Mouse (Mus musculus): ENCODE data around the gene Cyb5r3. TPM values are rescaled to one million over a fixed set of nuclear protein-coding genes. Genes with fewer than 3 reads are reported as not detected.

Gene Cyb5r3
- total RNA-seq, 2 experiments from 2014 or later: 88.0 to 94.8 TPM

GRCm38 (mm10) chr15:83114106-83114505 is 58.3 kb downstream of the Cyb5r3 start:
- DNase-seq: no peak
- intact Hi-C loops (cut with DNase I): loop anchor here (5.0 kb wide), 3 partner anchors 93 to 302 kb away; no protein-coding TSS in a partner anchor

GRCm38 (mm10) chr15:83112898-83113297 is 59.5 kb downstream of the Cyb5r3 start:
- DNase-seq: peak; percentile 73 to 77
- intact Hi-C loops (cut with DNase I): loop anchor here (5.0 kb wide), 3 partner anchors 94 to 301 kb away; no protein-coding TSS in a partner anchor

- DNase-seq: no peak
- intact Hi-C loops (cut with DNase I): loop anchor here (5.0 kb wide), 3 partner anchors 95 to 300 kb away; no protein-coding TSS in a partner anchor
These were observed 60.5 kb downstream of the Cyb5r3 start for GRCm38 (mm10) chr15:83111874-83112273.

- no peak for DNase-seq
- intact Hi-C loops (cut with DNase I): loop anchor here (5.0 kb wide), 3 partner anchors 96 to 299 kb away; no protein-coding TSS in a partner anchor
These were observed 61.1 kb downstream of the Cyb5r3 start for GRCm38 (mm10) chr15:83111290-83111689.

- intact Hi-C loops (cut with DNase I): no loop called here
- DNase-seq: no peak
These were observed 64.6 kb downstream of the Cyb5r3 start for GRCm38 (mm10) chr15:83107814-83108213.

GRCm38 (mm10) chr15:83106426-83106825 is 66.0 kb downstream of the Cyb5r3 start:
- DNase-seq: no peak
- intact Hi-C loops (cut with DNase I): no loop called here

Other genes starting within 250 kb of the Cyb5r3 start
- gene Tcf20, start 184.7 kb downstream of the Cyb5r3 start, total RNA-seq (2021): 10 to 100 TPM; 56.1 to 56.7 TPM
- gene Nfam1, start 139.3 kb downstream of the Cyb5r3 start, total RNA-seq (2021): 1 to 10 TPM; 2.3 to 4.4 TPM
- gene Serhl, start 83.1 kb downstream of the Cyb5r3 start, total RNA-seq (2021): 10 to 100 TPM; 43.6 to 46.5 TPM
- 10 to 100 TPM; 42.3 to 42.8 TPM for gene Rrp7a, start 49.8 kb downstream of the Cyb5r3 start, total RNA-seq (2021)
- 10 to 100 TPM; 26.6 to 29.1 TPM for gene Poldip3, start 23.2 kb downstream of the Cyb5r3 start, total RNA-seq (2021)
- gene A4galt, start 79.2 kb upstream of the Cyb5r3 start, total RNA-seq (2021): 1 to 10 TPM; 3.4 to 8.3 TPM
- 10 to 100 TPM; 11.0 to 12.2 TPM for gene Arfgap3, start 177.7 kb upstream of the Cyb5r3 start, total RNA-seq (2021)